In the genomic region with DNA sequence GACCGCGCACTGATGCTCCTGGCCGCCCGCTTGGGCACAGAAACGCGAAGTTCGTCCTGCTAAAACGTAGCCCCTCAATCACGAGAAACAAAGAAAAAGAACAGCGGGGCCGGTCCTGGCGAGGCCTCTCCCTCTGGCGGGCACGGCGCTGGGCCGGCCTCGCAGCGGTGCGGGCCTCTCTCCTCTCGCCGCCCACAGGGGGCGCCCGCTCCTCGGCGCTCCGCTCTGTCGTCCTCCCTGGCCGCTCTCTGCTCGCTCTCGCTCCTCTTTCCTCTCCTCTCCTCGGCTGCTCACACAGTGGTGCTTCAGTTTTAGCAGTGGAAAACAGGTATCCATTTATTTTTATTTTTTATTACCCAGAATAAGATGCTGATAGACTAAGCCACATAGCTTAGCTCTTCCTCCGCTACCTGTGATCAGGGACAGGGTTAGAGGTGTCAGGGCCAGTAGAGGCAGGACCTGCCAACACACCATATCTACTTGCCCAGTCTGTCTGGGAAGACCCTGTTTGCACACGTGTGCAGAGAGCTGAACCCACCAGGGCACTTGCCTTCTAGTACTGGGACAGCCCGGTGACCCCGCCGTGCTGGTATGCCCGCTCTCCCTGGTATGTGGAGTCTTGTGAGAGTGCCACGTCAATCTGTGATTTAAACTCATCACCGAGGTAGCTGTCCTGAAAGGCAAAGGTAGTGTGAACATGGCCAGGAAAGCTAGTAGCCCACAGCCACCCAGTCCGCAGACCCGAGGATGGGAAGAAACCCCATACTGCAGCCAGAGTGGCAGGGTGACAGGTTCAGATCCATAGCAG, we compare ENCODE assay signal across 9 mouse cellular contexts. TPM values are rescaled to one million over a fixed set of nuclear protein-coding genes. Genes with fewer than 3 reads are reported as not detected.
A peak's percentile ranks its signal among the peaks of the same experiment; 100 is the strongest.
DNase-seq lines count a peak whose midpoint lies in the region; TF ChIP-seq lines count a peak whose summit lies in the region.
"Had no signal": no experiment of that assay in that cellular context is flagged by ENCODE, and none has a peak within 500 bp of the region (broad histone marks: within the 10 kb centered on the region; RNA-seq: fewer than 3 reads in every experiment).

No protein-coding gene starts in this region.

- H3K4me1 ChIP-seq in embryonic fibroblast, embryonic 13.5 days (ENCODE audit: control insufficient read depth, insufficient read depth, low read length) = no peaks in the 10 kb centered on the region
- H3K4me1 ChIP-seq in lung, adult 2 months (ENCODE audit: control insufficient read depth, insufficient read depth, low read length) = no peaks in the 10 kb centered on the region

- intact Hi-C loops in heart, postnatal 14 days (cut with DNase I) = no loop called here

- no peak overlapping the region for H3K27ac ChIP-seq in embryonic fibroblast, embryonic 13.5 days (ENCODE audit: insufficient read depth, low read length)

- no peak for TF ChIP-seq POLR2A in embryonic fibroblast, embryonic 13.5 days (IDR thresholded peaks at IDR 0.05; ENCODE audit: low read depth, low read length)
- no peak for TF ChIP-seq POLR2A in lung, adult 2 months (IDR thresholded peaks at IDR 0.05; ENCODE audit: borderline replicate concordance, extremely low read depth, low read depth, low read length)

- TF ChIP-seq CTCF in embryonic fibroblast, embryonic 13.5 days (IDR thresholded peaks at IDR 0.05; ENCODE audit: borderline replicate concordance, insufficient read depth, low read length) = peak; percentile 70
- peak; percentile 43; the same call in 1 of the 2 replicates for TF ChIP-seq CTCF in lung, adult 2 months (IDR thresholded peaks at IDR 0.05; ENCODE audit: insufficient read depth, low read length)

- H3K4me3 ChIP-seq in embryonic fibroblast, embryonic 13.5 days (ENCODE audit: insufficient read depth, low read length) = no peak overlapping the region
- H3K4me3 ChIP-seq in lung, adult 2 months (replicated peaks; ENCODE audit: extremely low read depth, low read depth, low read length) = no peak overlapping the region

- 44% methylated on average over 41 of the region's 41 CpGs for WGBS in lung, adult 2 months

- peak; percentile 35 to 49 for DNase-seq in urinary bladder, adult 18-20 months (ENCODE audit: low spot score in 2 of 2)
- DNase-seq in urinary bladder, adult 2 months (ENCODE audit: low spot score) = no peak
- peak; percentile 78 to 84 for DNase-seq in heart, postnatal 14 days
- DNase-seq in layer of hippocampus, postnatal 10 days (ENCODE audit: low spot score in 2 of 2) = peak; percentile 85 to 88
- peak; percentile 70 for DNase-seq in lung, adult 2 months
- peak; percentile 87 for DNase-seq in retina, embryonic 14.5 days (ENCODE audit: low spot score)
- no peak for DNase-seq in B cell, adult 2 months

RNA-seq across cellular contexts. Expression of a gene that starts 2.7 kb away (rescaled TPM):
- polyA plus RNA-seq in urinary bladder, adult 2 months (2012; rRNA removed) = 0.74 and 1.3 TPM in 2 replicates
- polyA plus RNA-seq in embryonic fibroblast, embryonic 13.5 days (2011; ENCODE audit: insufficient read length, low read depth, missing spikeins) = not detected in 2 replicates
- total RNA-seq in heart, postnatal 14 days (2021) = not detected
- total RNA-seq in layer of hippocampus, postnatal 10 days (2021) = 10 to 100 TPM; 13.2 to 23.5 TPM
- 1.1 and 1.5 TPM in 2 replicates for polyA plus RNA-seq in lung, adult 2 months (2012; rRNA removed)
- total RNA-seq: G1E had no signal
- polyA plus RNA-seq: G1E had no signal

RNA-seq across cellular contexts. Expression of a gene that starts 16.7 kb away (rescaled TPM):
- polyA plus RNA-seq in urinary bladder, adult 2 months (2012; rRNA removed) = 1.3 and 2.1 TPM in 2 replicates
- 2.6 and 3.2 TPM in 2 replicates for polyA plus RNA-seq in embryonic fibroblast, embryonic 13.5 days (2011; ENCODE audit: insufficient read length, low read depth, missing spikeins)
- total RNA-seq in heart, postnatal 14 days (2021) = under 1 TPM; 0.56 to 0.72 TPM
- total RNA-seq in layer of hippocampus, postnatal 10 days (2021) = 10 to 100 TPM; 94.6 to 99.0 TPM
- polyA plus RNA-seq in lung, adult 2 months (2012; rRNA removed) = 2.7 TPM in 2 replicates
- polyA plus RNA-seq: G1E had no signal

RNA-seq across cellular contexts. Expression of a gene that starts 20.8 kb away (rescaled TPM):
- 16.4 and 30.5 TPM in 2 replicates for polyA plus RNA-seq in urinary bladder, adult 2 months (2012; rRNA removed)
- polyA plus RNA-seq in embryonic fibroblast, embryonic 13.5 days (2011; ENCODE audit: insufficient read length, low read depth, missing spikeins) = 25.6 and 25.8 TPM in 2 replicates
- total RNA-seq in heart, postnatal 14 days (2021) = 10 to 100 TPM; 41.3 to 44.0 TPM
- total RNA-seq in layer of hippocampus, postnatal 10 days (2021) = 10 to 100 TPM; 50.8 to 51.0 TPM
- 35.8 and 36.7 TPM in 2 replicates for polyA plus RNA-seq in lung, adult 2 months (2012; rRNA removed)

RNA-seq across cellular contexts. Expression of a gene that starts 30.0 kb away (rescaled TPM):
- 211 and 264 TPM in 2 replicates for polyA plus RNA-seq in urinary bladder, adult 2 months (2012; rRNA removed)
- 129 and 132 TPM in 2 replicates for polyA plus RNA-seq in embryonic fibroblast, embryonic 13.5 days (2011; ENCODE audit: insufficient read length, low read depth, missing spikeins)
- total RNA-seq in heart, postnatal 14 days (2021) = 100 to 1,000 TPM; 160 to 164 TPM
- 100 to 1,000 TPM; 122 to 145 TPM for total RNA-seq in layer of hippocampus, postnatal 10 days (2021)
- 308 and 342 TPM in 2 replicates for polyA plus RNA-seq in lung, adult 2 months (2012; rRNA removed)

RNA-seq across cellular contexts. Expression of a gene that starts 30.0 kb away (rescaled TPM):
- polyA plus RNA-seq in urinary bladder, adult 2 months (2012; rRNA removed) = 35.1 and 35.2 TPM in 2 replicates
- polyA plus RNA-seq in embryonic fibroblast, embryonic 13.5 days (2011; ENCODE audit: insufficient read length, low read depth, missing spikeins) = 24.8 and 31.6 TPM in 2 replicates
- total RNA-seq in heart, postnatal 14 days (2021) = 10 to 100 TPM; 28.9 to 29.0 TPM
- total RNA-seq in layer of hippocampus, postnatal 10 days (2021) = 10 to 100 TPM; 49.0 to 53.0 TPM
- 37.2 and 43.0 TPM in 2 replicates for polyA plus RNA-seq in lung, adult 2 months (2012; rRNA removed)

Comparison
In these comparisons a context has a peak if more than half of its experiments do, and no peak if none do; other contexts are left out.
1. DNase-seq: peak in urinary bladder, adult 18-20 months (2 of 2), heart, postnatal 14 days (2 of 2), layer of hippocampus, postnatal 10 days (2 of 2), lung, adult 2 months (single experiment) and retina, embryonic 14.5 days (single experiment); none in urinary bladder, adult 2 months (single experiment) and B cell, adult 2 months (0 of 2).